Mouse (Mus musculus) fibroblast of lung, adult 2 months (primary cell): ENCODE results near the gene Eef1akmt3.

Experiments used
- DNase-seq: peaks from one replicate; pipeline ENCODE4 v3.0.0-alpha.2; 2011; ENCODE audit warnings: low read depth

The Eef1akmt3 gene

DNA sequence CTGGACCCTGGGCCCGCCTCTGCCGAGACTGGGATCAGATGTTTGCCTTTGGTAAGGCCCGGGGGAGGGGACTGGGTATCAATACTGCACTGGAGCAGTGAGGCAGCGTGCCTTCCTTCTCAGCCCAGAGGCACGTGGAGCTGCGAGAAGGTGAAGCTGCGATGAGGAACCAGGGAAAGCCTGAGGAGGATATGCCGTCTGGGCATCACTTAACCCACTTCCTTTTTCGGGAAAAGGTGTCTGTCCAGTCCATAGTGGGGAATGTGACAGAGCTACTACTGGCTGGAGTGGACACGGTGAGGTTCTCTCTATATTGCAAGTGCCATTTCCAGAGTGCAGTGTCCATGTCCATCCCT is 8.8 kb upstream of the Eef1akmt3 start:
- no peak for DNase-seq

DNA sequence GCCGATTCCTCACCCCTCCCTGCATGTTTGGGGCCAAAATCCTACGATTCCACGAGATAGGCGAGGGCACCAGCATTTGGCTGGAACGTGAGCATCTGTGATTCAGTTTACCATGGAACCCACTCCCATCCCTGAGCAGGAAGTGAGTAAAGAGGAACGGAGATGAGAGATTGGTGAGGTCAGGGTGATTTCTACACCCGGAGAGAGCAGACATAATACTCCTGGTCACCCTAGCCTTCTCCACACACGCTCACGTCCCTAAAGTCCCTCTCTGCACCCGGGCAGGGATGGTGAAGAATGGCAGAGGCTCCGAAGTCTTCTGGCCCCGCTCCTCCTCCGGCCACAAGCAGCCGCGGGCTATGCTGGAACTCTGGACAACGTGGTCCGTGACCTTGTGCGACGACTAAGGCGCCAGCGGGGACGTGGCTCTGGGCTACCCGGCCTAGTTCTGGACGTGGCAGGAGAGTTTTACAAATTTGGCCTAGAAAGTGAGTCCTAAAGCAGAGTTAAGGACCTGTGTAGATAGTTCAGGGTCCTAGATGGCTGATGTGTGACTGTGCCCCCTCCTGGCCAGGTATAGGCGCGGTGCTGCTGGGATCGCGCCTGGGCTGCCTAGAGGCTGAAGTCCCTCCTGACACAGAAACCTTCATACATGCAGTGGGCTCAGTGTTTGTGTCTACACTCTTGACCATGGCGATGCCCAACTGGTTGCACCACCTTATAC is 8.2 kb upstream of the Eef1akmt3 start:
- DNase-seq: no peak

GRCm38 (mm10) chr10:127048608-127049394 is 7.5 kb upstream of the Eef1akmt3 start:
- no peak for DNase-seq

DNA sequence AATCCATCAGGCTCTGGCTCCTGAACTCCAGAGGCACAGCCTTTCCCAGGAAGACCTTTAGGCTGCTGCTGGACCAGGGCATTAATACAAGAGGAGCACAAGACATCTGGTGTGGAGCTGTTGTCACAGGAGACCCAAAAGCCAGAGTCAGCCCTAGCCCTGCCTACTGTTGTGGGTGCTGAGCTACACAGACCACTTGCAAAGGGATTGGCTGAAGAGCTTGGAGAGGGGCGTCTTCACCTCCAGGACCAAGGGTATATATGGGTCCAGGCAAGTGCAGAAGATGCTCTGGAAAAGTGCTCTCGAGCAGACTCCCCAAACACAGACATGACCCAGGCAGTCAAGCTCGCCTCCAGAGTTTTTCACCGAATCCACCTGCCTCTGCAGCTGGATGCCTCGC is 6.6 kb upstream of the Eef1akmt3 start, which contains the start of gene Cyp27b1:
TSS of gene Cyp27b1 (plus strand) at position 297 of the 400 bp plus-strand sequence.
- no peak for DNase-seq

GRCm38 (mm10) chr10:127043187-127043586 is 1.9 kb upstream of the Eef1akmt3 start:
- DNase-seq: no peak

DNA sequence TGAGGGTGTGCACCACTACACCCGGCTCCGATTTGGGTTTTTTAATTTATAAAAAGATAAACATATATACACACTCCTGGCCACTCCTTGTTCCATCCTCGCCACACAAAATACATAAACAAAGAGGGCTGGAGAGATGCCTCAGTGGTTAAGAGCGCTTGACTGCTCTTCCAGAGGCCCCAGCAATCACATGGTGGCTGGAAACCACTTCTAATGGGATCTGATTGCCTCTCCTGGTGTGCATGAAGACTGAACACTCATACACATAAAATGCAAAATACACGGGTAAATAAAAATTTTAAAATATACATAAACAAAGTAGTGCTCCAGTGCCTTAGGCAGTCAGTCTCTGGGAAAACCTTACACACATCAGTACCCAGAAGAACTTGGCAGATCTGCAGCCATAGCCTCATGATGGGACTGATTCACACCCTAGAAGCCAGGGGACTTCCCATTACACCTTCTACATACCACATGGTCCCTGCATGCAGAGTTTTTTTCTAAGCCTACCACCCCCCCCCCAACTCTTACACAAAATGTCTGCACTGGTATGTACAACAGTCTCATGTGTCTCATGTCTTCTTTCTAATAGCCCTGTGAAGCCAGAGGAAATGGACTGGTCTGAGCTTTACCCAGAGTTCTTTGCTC is 1.3 kb upstream of the Eef1akmt3 start:
- no peak for DNase-seq

DNA sequence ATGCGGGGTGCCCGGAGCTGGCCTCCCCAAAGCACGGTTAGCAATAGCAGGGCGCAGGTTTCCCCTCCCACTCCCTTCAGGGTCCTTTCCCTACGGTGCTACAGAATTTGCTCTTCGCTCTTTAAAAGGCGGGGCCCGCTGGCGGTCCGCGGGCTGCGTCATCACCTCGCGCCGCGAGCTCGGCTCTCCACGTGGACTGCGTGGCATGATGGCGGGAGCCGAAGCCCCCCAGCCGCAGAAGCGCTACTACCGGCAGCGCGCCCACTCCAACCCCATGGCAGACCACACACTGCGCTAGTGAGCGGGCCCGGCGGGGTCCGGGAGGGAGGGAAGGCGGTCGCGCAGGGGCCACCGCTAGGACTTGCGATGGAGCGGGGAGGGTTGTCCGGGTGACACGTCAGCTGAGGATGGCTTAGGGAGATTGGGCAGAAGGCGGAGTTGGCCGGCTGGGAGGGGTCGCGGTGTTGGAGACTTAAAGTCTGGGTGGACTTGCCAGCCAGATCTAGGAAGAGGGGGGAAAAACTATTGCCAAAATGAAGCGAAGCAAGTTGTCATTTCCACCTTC is 543 bp upstream of the Eef1akmt3 start:
- peak; percentile 60 for DNase-seq

GRCm38 (mm10) chr10:127040569-127041214 is 621 bp downstream of the Eef1akmt3 start:
- no peak for DNase-seq

GRCm38 (mm10) chr10:127037641-127038040 is 3.7 kb downstream of the Eef1akmt3 start:
- no peak for DNase-seq

DNA sequence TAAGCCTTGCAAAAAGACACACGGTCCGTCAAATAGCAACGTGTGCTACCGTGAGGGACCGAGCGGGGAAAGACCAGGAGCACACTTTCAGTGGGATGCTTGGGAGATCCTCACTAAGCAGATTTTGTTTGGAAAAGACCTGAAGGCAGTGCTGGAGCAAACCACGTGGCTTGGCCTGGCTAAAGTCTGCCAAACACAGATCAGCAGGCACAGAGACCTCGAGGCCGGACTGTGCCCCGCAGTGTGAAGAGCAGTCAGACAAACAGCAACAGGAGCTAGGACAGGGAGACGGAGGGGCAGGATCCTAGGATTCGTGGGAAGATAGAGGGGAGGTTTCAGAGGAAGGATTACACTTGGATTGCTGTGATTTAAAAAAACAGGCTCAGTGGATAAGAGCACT is 5.0 kb downstream of the Eef1akmt3 start:
- DNase-seq: no peak

DNA sequence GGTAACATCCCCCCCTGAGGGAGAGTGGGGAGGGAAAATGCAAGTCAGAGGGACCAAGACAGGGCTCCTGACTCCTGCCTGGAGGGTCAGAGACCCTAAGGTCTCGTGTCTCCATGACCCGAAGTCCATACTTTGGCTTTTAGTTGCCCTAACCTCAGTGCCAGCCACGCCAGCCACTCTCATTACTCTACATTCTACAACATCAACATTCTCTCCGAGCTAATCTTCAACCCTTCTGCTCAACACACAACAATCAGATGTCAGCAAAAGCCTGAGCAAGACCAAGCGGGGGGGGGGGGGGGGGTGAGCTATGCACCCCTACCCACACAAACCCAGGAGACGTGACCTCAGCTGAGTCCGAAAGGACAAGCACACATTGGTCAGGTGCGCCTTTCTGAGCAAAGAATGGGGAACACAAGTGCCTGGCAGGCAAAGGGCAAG is 8.0 kb downstream of the Eef1akmt3 start:
- no peak for DNase-seq

DNA sequence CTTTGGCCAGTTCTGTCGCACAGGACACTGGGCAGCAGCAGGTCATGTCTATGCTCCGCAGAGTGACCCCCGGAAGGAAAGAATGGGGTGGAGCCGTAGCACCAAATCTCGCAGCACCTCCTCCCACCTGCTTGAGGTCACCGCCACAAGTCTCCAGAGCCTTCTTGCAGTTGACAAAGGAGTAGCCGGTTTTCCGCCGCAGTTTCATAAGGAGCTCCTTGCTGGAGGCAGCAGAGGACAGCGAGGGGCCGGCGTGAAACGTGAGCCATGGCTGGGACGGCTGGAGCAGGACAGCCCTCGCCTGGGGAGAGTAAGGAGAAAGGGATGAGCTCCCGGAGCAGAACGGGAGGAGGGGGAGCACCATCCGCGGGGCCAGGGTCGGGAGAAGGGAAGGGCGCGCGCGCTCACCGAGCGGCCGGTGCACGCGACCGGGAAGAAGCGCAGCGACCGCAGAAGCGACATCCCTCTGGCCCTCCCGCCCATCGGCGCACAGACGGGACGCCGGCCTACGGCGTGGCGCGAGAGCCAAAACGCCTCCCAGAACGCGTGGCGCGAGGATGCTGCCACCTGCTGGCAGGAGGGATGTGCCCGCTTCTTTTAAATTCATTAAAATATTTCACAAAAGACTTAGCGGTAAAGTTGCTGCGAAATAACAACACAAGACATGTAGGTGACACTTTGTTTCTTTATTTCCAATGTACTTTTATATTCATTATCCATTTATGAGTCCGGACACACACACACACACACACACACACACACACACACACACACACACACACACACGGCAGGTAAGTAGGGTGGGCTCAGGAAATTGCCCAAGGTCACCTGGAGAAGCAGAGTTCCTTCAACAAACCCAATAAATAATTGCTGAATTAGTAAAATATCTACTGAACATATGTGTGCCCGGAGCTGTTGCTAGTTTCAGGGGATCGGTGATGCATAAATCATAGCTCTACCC is 10.7 kb downstream of the Eef1akmt3 start, which contains the start of gene Tsfm:
TSS of gene Tsfm (minus strand) at position 505 of the 961 bp plus-strand sequence.
- peak; percentile 60 for DNase-seq

- DNase-seq: no peak
Observed at GRCm38 (mm10) chr10:127018422-127018821, 22.9 kb downstream of the Eef1akmt3 start.

DNA sequence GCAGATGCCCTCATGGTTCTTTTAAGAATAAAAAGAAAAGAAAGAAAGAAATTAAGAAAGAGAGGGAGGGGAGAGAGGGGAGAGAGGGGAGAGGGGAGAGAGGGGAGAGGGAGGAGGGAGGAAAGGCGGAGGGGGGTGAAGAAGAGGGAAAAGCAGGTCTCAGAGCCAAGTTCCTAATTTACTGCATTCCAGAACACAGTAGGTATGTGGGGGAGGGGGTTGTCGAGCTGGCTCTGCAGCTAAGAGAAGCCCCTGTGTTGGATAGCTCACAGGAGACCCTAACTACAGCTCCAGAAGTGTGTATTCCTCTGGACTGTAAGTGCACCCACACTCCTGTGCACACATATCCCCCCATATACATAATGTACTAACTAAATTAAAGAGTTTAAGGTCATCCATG is 24.2 kb downstream of the Eef1akmt3 start:
- no peak for DNase-seq

GRCm38 (mm10) chr10:127016488-127016887 is 24.8 kb downstream of the Eef1akmt3 start:
- no peak for DNase-seq

DNA sequence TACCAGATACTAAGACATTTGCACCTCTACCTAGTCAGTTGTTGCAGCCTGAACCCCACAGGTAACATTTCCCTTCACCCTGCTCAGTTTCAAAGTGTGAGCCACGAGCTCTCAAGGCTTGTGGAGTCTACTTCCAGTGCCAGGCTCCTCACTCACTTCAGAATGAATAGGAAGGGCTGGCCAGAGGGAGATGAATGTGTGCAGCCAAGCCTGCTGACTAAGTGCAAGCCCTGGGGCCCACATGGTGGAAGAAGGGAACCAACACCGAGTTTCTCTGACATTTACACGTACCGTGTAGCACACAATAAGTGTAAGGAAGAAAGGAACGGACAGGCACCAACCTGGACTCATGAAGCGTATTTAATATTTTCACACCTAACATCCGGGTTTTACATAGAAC is 37.5 kb downstream of the Eef1akmt3 start:
- DNase-seq: no peak

- DNase-seq: no peak
Observed at GRCm38 (mm10) chr10:127003334-127003733, 38.0 kb downstream of the Eef1akmt3 start.

DNA sequence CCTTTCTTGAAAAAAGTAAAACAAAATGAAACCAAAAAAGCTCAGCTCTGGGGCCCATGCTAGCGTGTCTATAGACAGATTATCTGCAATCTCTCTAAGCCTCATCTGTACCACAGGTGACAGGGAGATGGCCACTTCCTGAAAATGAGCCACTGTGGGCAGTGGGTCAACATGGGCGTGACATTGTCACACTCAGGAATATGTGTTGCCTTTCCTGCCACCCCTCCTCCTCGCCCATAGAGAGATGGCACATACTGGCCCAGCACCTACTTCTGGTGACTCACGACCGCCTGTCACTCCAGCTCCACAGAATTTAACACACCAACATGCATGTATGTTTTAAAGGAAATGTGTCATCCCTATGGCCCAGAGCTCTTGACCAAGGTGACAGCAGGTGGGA is 38.5 kb downstream of the Eef1akmt3 start:
- DNase-seq: no peak

- DNase-seq: no peak
Observed at GRCm38 (mm10) chr10:127002056-127002455, 39.3 kb downstream of the Eef1akmt3 start.

GRCm38 (mm10) chr10:127001297-127001696 is 40.0 kb downstream of the Eef1akmt3 start:
- DNase-seq: no peak

- DNase-seq: no peak
Observed at GRCm38 (mm10) chr10:127000529-127000928, 40.8 kb downstream of the Eef1akmt3 start, which contains the start of gene Avil. Avil (plus strand) TSS chr10:127000709.
